Mouse (Mus musculus): ENCODE data around the gene Cfap100.
A peak's percentile ranks its signal among the peaks of the same experiment; 100 is the strongest.

- TF ChIP-seq CTCF (IDR thresholded peaks at IDR 0.05; ENCODE audit: low read depth, low read length) = no peak
- TF ChIP-seq POLR2A (IDR thresholded peaks at IDR 0.05; ENCODE audit: extremely low read depth, insufficient read depth, low read length) = peak; percentile 87
Observed at GRCm38 (mm10) chr6:90368976-90369724, 59.4 kb downstream of the Cfap100 start, which contains the start of gene Zxdc.
